Mouse (Mus musculus): Measurements from ENCODE around the gene Jakmip3.

- no peak for TF ChIP-seq CTCF (IDR thresholded peaks at IDR 0.05; ENCODE audit: borderline replicate concordance, insufficient read depth, low read length)
- no peak for TF ChIP-seq POLR2A (IDR thresholded peaks at IDR 0.05; ENCODE audit: low read depth, low read length)
Observed at GRCm38 (mm10) chr7:138945668-138946067, 5.1 kb downstream of the Jakmip3 start.
